Mouse (Mus musculus): Measurements from ENCODE around the gene Pigg. TPM values are rescaled to one million over a fixed set of nuclear protein-coding genes. Genes with fewer than 3 reads are reported as not detected.

Gene Pigg
- total and polyA plus RNA-seq, 3 experiments: 6.7 to 11.2 TPM; not detected in 1

- H3K79me2 ChIP-seq (ENCODE audit: control insufficient read depth, insufficient read depth, low read length, poor library complexity): no peaks in the 10 kb centered on the region
- no peaks in the 10 kb centered on the region for H3K27me3 ChIP-seq (ENCODE audit: control insufficient read depth in 1 of 2, insufficient read depth in 2 of 2, low read length in 2 of 2)
- no peak overlapping the region for H3K27ac ChIP-seq (ENCODE audit: control insufficient read depth, low read depth, low read length)
- no peak overlapping the region for H3K9ac ChIP-seq (ENCODE audit: control insufficient read depth, low read depth, low read length, poor library complexity, severe bottlenecking)
- no peaks in the 10 kb centered on the region for H3K36me3 ChIP-seq (ENCODE audit: control insufficient read depth in 1 of 2, insufficient read depth in 2 of 2, low read length in 2 of 2)
- DNase-seq (ENCODE audit: low read depth, low spot score): no peak
- TF ChIP-seq MAFK (IDR thresholded peaks at IDR 0.05; ENCODE audit: borderline replicate concordance, low read depth, low read length) (no peak), POLR2AphosphoS2 (IDR thresholded peaks at IDR 0.05; ENCODE audit: low read length) (no peak), CTCF (IDR thresholded peaks at IDR 0.05 in 2 of 3, conservative IDR thresholded peaks at IDR 0.05 in 1 of 3; ENCODE audit: control insufficient read depth in 1 of 3, insufficient read depth in 1 of 3, low read depth in 2 of 3, low read length in 3 of 3, poor library complexity in 1 of 3, severe bottlenecking in 1 of 3) (no peak), MYB (IDR thresholded peaks at IDR 0.05; ENCODE audit: low read depth, low read length) (no peak), ETS1 (IDR thresholded peaks at IDR 0.05; ENCODE audit: low read depth, low read length) (no peak), ZKSCAN1 (IDR thresholded peaks at IDR 0.05; ENCODE audit: low read depth, low read length) (no peak), EP300 (IDR thresholded peaks at IDR 0.05; ENCODE audit: low read depth in 1 of 2, low read length in 2 of 2) (no peak), MXI1 (IDR thresholded peaks at IDR 0.05; ENCODE audit: low read depth, low read length) (no peak), ELF1 (IDR thresholded peaks at IDR 0.05; ENCODE audit: low read depth, low read length) (no peak), GABPA (IDR thresholded peaks at IDR 0.05; ENCODE audit: low read depth, low read length) (no peak)
- H3K4me1 ChIP-seq (ENCODE audit: control insufficient read depth in 1 of 2, insufficient read depth in 2 of 2, low read length in 2 of 2): no peaks in the 10 kb centered on the region
- H3K9me3 ChIP-seq (replicated peaks; ENCODE audit: insufficient read depth, low read length): no peaks in the 10 kb centered on the region
- no peak overlapping the region for H3K4me3 ChIP-seq (ENCODE audit: control insufficient read depth in 1 of 2, insufficient read depth in 1 of 2, low read depth in 2 of 2, low read length in 2 of 2)
Measured at GRCm38 (mm10) chr5:108360211-108360610, 47.8 kb downstream of the Pigg start.

GRCm38 (mm10) chr5:108362330-108362729 is 49.9 kb downstream of the Pigg start:
- DNase-seq (ENCODE audit: low read depth, low spot score): peak; percentile 36
- Histone ChIP-seq H3K4me1 (ENCODE audit: control insufficient read depth in 1 of 2, insufficient read depth in 2 of 2, low read length in 2 of 2) (no peaks in the 10 kb centered on the region), H3K9me3 (replicated peaks; ENCODE audit: insufficient read depth, low read length) (no peaks in the 10 kb centered on the region), H3K27me3 (ENCODE audit: control insufficient read depth in 1 of 2, insufficient read depth in 2 of 2, low read length in 2 of 2) (no peaks in the 10 kb centered on the region), H3K4me3 (ENCODE audit: control insufficient read depth in 1 of 2, insufficient read depth in 1 of 2, low read depth in 2 of 2, low read length in 2 of 2) (no peak overlapping the region), H3K9ac (ENCODE audit: control insufficient read depth, low read depth, low read length, poor library complexity, severe bottlenecking) (no peak overlapping the region), H3K79me2 (ENCODE audit: control insufficient read depth, insufficient read depth, low read length, poor library complexity) (no peaks in the 10 kb centered on the region), H3K27ac (ENCODE audit: control insufficient read depth, low read depth, low read length) (no peak overlapping the region), H3K36me3 (ENCODE audit: control insufficient read depth in 1 of 2, insufficient read depth in 2 of 2, low read length in 2 of 2) (no peaks in the 10 kb centered on the region)
- TF ChIP-seq ZMIZ1 (IDR thresholded peaks at IDR 0.05; ENCODE audit: low read depth, low read length): no peak
- peak in 1 of 3 experiments; percentile 50; a peak in 2 of 6 replicates for TF ChIP-seq CTCF (IDR thresholded peaks at IDR 0.05 in 2 of 3, conservative IDR thresholded peaks at IDR 0.05 in 1 of 3; ENCODE audit: control insufficient read depth in 1 of 3, insufficient read depth in 1 of 3, low read depth in 2 of 3, low read length in 3 of 3, poor library complexity in 1 of 3, severe bottlenecking in 1 of 3)
- no peak for TF ChIP-seq MYB (IDR thresholded peaks at IDR 0.05; ENCODE audit: low read depth, low read length)
- TF ChIP-seq TBP (IDR thresholded peaks at IDR 0.05; ENCODE audit: low read depth, low read length): no peak
- no peak for TF ChIP-seq ZKSCAN1 (IDR thresholded peaks at IDR 0.05; ENCODE audit: low read depth, low read length)
- peak; percentile 11 for TF ChIP-seq RAD21 (IDR thresholded peaks at IDR 0.05; ENCODE audit: low read depth, low read length)
- peak; percentile 2; the same call in 1 of the 2 replicates for TF ChIP-seq SMC3 (IDR thresholded peaks at IDR 0.05; ENCODE audit: low read depth, low read length)

All from MEL (cell line).